Mouse (Mus musculus): Measurements from ENCODE around the gene Lsm12. TPM values are rescaled to one million over a fixed set of nuclear protein-coding genes. Genes with fewer than 3 reads are reported as not detected.

Gene Lsm12
- polyA plus RNA-seq, 1 experiment from 2014 or later = 90.2 TPM

- Histone ChIP-seq H3K4me1 (ENCODE audit: insufficient read depth, low read length) (peaks cover 27% of the 10 kb centered on the region), H3K9ac (replicated peaks; ENCODE audit: low read length) (peak within 1 kb of the TSS; percentile 77), H3K4me3 (ENCODE audit: low read length) (peak within 1 kb of the TSS; percentile 71), H3K36me3 (ENCODE audit: insufficient read depth, low read length) (peaks cover 17% of the 10 kb centered on the region), H3K27me3 (ENCODE audit: insufficient read depth, low read length) (no peaks in the 10 kb centered on the region), H3K27ac (ENCODE audit: low read length) (peak within 1 kb of the TSS; percentile 77), H3K4me2 (replicated peaks; ENCODE audit: low read depth, low read length) (peak within 1 kb of the TSS; percentile 87), H3K9me3 (ENCODE audit: low read length) (no peaks in the 10 kb centered on the region)
- 1% methylated on average over 50 of the region's 50 CpGs for WGBS
- ATAC-seq (ENCODE audit: low FRiP score, low TSS enrichment) = peak; percentile 82
Measured at GRCm38 (mm10) chr11:102189461-102190436, 4.7 kb upstream of the Lsm12 start, which contains the start of gene G6pc3. G6pc3 (plus strand) TSS chr11:102189620.

- peak overlapping the region; percentile 29 for H3K27ac ChIP-seq (ENCODE audit: low read length)
- ATAC-seq (ENCODE audit: low FRiP score, low TSS enrichment) = no peak
- H3K36me3 ChIP-seq (ENCODE audit: insufficient read depth, low read length) = peaks cover 12% of the 10 kb centered on the region
- WGBS = 58% methylated on average over 6 of the region's 6 CpGs
- H3K27me3 ChIP-seq (ENCODE audit: insufficient read depth, low read length) = no peaks in the 10 kb centered on the region
- H3K4me3 ChIP-seq (ENCODE audit: low read length) = peak overlapping the region; percentile 71
- H3K9me3 ChIP-seq (ENCODE audit: low read length) = no peaks in the 10 kb centered on the region
- H3K9ac ChIP-seq (replicated peaks; ENCODE audit: low read length) = peak overlapping the region; percentile 77
- peaks cover 31% of the 10 kb centered on the region for H3K4me1 ChIP-seq (ENCODE audit: insufficient read depth, low read length)
- peak overlapping the region; percentile 87 for H3K4me2 ChIP-seq (replicated peaks; ENCODE audit: low read depth, low read length)
Measured at GRCm38 (mm10) chr11:102188980-102189379, 3.9 kb upstream of the Lsm12 start.

- WGBS = 62% methylated on average over 1 of the region's 1 CpGs
- Histone ChIP-seq H3K36me3 (ENCODE audit: insufficient read depth, low read length) (peaks cover 7% of the 10 kb centered on the region; the same call in 1 of the 2 replicates), H3K4me3 (ENCODE audit: low read length) (no peak overlapping the region), H3K4me2 (replicated peaks; ENCODE audit: low read depth, low read length) (no peak overlapping the region), H3K9ac (replicated peaks; ENCODE audit: low read length) (no peak overlapping the region), H3K27me3 (ENCODE audit: insufficient read depth, low read length) (no peaks in the 10 kb centered on the region), H3K27ac (ENCODE audit: low read length) (no peak overlapping the region), H3K4me1 (ENCODE audit: insufficient read depth, low read length) (peaks cover 39% of the 10 kb centered on the region), H3K9me3 (ENCODE audit: low read length) (no peaks in the 10 kb centered on the region)
- ATAC-seq (ENCODE audit: low FRiP score, low TSS enrichment) = no peak
Measured at GRCm38 (mm10) chr11:102186235-102186634, 1.1 kb upstream of the Lsm12 start.

- no peak for ATAC-seq (ENCODE audit: low FRiP score, low TSS enrichment)
- H3K9me3 ChIP-seq (ENCODE audit: low read length) = no peaks in the 10 kb centered on the region
- peaks cover 33% of the 10 kb centered on the region for H3K4me1 ChIP-seq (ENCODE audit: insufficient read depth, low read length)
- H3K27ac ChIP-seq (ENCODE audit: low read length) = peak overlapping the region; percentile 94
- H3K9ac ChIP-seq (replicated peaks; ENCODE audit: low read length) = no peak overlapping the region
- H3K4me2 ChIP-seq (replicated peaks; ENCODE audit: low read depth, low read length) = peak overlapping the region; percentile 89
- H3K4me3 ChIP-seq (ENCODE audit: low read length) = peak overlapping the region; percentile 94; the same call in 1 of the 2 replicates
- peaks cover 10% of the 10 kb centered on the region; the same call in 1 of the 2 replicates for H3K36me3 ChIP-seq (ENCODE audit: insufficient read depth, low read length)
- WGBS = 52% methylated on average over 3 of the region's 3 CpGs
- H3K27me3 ChIP-seq (ENCODE audit: insufficient read depth, low read length) = no peaks in the 10 kb centered on the region
Measured at GRCm38 (mm10) chr11:102185677-102186076, 581 bp upstream of the Lsm12 start.

GRCm38 (mm10) chr11:102184253-102184645 is 847 bp downstream of the Lsm12 start:
- Histone ChIP-seq H3K4me3 (ENCODE audit: low read length) (peak overlapping the region; percentile 94), H3K36me3 (ENCODE audit: insufficient read depth, low read length) (peaks cover 10% of the 10 kb centered on the region; the same call in 1 of the 2 replicates), H3K27ac (ENCODE audit: low read length) (peak overlapping the region; percentile 94), H3K9ac (replicated peaks; ENCODE audit: low read length) (peak overlapping the region; percentile 91), H3K4me1 (ENCODE audit: insufficient read depth, low read length) (peaks cover 35% of the 10 kb centered on the region), H3K9me3 (ENCODE audit: low read length) (no peaks in the 10 kb centered on the region), H3K27me3 (ENCODE audit: insufficient read depth, low read length) (no peaks in the 10 kb centered on the region), H3K4me2 (replicated peaks; ENCODE audit: low read depth, low read length) (peak overlapping the region; percentile 89)
- 2% methylated on average over 7 of the region's 7 CpGs for WGBS
- ATAC-seq (ENCODE audit: low FRiP score, low TSS enrichment) = no peak

GRCm38 (mm10) chr11:102179836-102180235 is 5.3 kb downstream of the Lsm12 start:
- peaks cover 23% of the 10 kb centered on the region for H3K4me1 ChIP-seq (ENCODE audit: insufficient read depth, low read length)
- H3K9ac ChIP-seq (replicated peaks; ENCODE audit: low read length) = no peak overlapping the region
- H3K4me2 ChIP-seq (replicated peaks; ENCODE audit: low read depth, low read length) = no peak overlapping the region
- no peaks in the 10 kb centered on the region for H3K27me3 ChIP-seq (ENCODE audit: insufficient read depth, low read length)
- H3K27ac ChIP-seq (ENCODE audit: low read length) = peak overlapping the region; percentile 41; the same call in 1 of the 2 replicates
- peaks cover 24% of the 10 kb centered on the region; the same call in 1 of the 2 replicates for H3K36me3 ChIP-seq (ENCODE audit: insufficient read depth, low read length)
- no peak overlapping the region for H3K4me3 ChIP-seq (ENCODE audit: low read length)
- H3K9me3 ChIP-seq (ENCODE audit: low read length) = no peaks in the 10 kb centered on the region
- no peak for ATAC-seq (ENCODE audit: low FRiP score, low TSS enrichment)

- WGBS = 81% methylated on average over 5 of the region's 5 CpGs
- H3K27ac ChIP-seq (ENCODE audit: low read length) = no peak overlapping the region
- H3K4me1 ChIP-seq (ENCODE audit: insufficient read depth, low read length) = no peaks in the 10 kb centered on the region
- peaks cover 37% of the 10 kb centered on the region for H3K36me3 ChIP-seq (ENCODE audit: insufficient read depth, low read length)
- no peak overlapping the region for H3K4me2 ChIP-seq (replicated peaks; ENCODE audit: low read depth, low read length)
- H3K9ac ChIP-seq (replicated peaks; ENCODE audit: low read length) = no peak overlapping the region
- H3K4me3 ChIP-seq (ENCODE audit: low read length) = no peak overlapping the region
- H3K9me3 ChIP-seq (ENCODE audit: low read length) = no peaks in the 10 kb centered on the region
- H3K27me3 ChIP-seq (ENCODE audit: insufficient read depth, low read length) = no peaks in the 10 kb centered on the region
- ATAC-seq (ENCODE audit: low FRiP score, low TSS enrichment) = no peak
Measured at GRCm38 (mm10) chr11:102168689-102169088, 16.4 kb downstream of the Lsm12 start.

- Histone ChIP-seq H3K4me3 (ENCODE audit: low read length) (no peak overlapping the region), H3K9ac (replicated peaks; ENCODE audit: low read length) (no peak overlapping the region), H3K27ac (ENCODE audit: low read length) (no peak overlapping the region), H3K4me1 (ENCODE audit: insufficient read depth, low read length) (no peaks in the 10 kb centered on the region), H3K27me3 (ENCODE audit: insufficient read depth, low read length) (no peaks in the 10 kb centered on the region), H3K4me2 (replicated peaks; ENCODE audit: low read depth, low read length) (no peak overlapping the region), H3K36me3 (ENCODE audit: insufficient read depth, low read length) (peaks cover 46% of the 10 kb centered on the region), H3K9me3 (ENCODE audit: low read length) (no peaks in the 10 kb centered on the region)
- no peak for ATAC-seq (ENCODE audit: low FRiP score, low TSS enrichment)
- whole genome bisulfite sequencing = 79% methylated on average over 5 of the region's 5 CpGs
Measured at GRCm38 (mm10) chr11:102167539-102167938, 17.6 kb downstream of the Lsm12 start.

- Histone ChIP-seq H3K9me3 (ENCODE audit: low read length) (no peaks in the 10 kb centered on the region), H3K9ac (replicated peaks; ENCODE audit: low read length) (no peak overlapping the region), H3K36me3 (ENCODE audit: insufficient read depth, low read length) (peaks cover 56% of the 10 kb centered on the region), H3K4me3 (ENCODE audit: low read length) (no peak overlapping the region), H3K4me2 (replicated peaks; ENCODE audit: low read depth, low read length) (no peak overlapping the region), H3K27me3 (ENCODE audit: insufficient read depth, low read length) (no peaks in the 10 kb centered on the region), H3K4me1 (ENCODE audit: insufficient read depth, low read length) (no peaks in the 10 kb centered on the region), H3K27ac (ENCODE audit: low read length) (no peak overlapping the region)
- 23% methylated on average over 6 of the region's 6 CpGs for WGBS
- peak; percentile 65; the same call in 1 of the 2 replicates for ATAC-seq (ENCODE audit: low FRiP score, low TSS enrichment)
Measured at GRCm38 (mm10) chr11:102165971-102166722, 18.9 kb downstream of the Lsm12 start.

Data from kidney, embryonic 16.5 days (tissue).